Mouse (Mus musculus): ENCODE results near the gene Nprl2. TPM values are rescaled to one million over a fixed set of nuclear protein-coding genes. Genes with fewer than 3 reads are reported as not detected.
A peak's percentile ranks its signal among the peaks of the same experiment; 100 is the strongest.

Nprl2 gene
- polyA plus RNA-seq, 2 experiments = 37.6 to 52.7 TPM

GRCm38 (mm10) chr9:107512326-107512725, 29.7 kb upstream of the Nprl2 start:
- DNase-seq (ENCODE audit: low spot score) (no peak), ATAC-seq (ENCODE audit: low FRiP score, low read depth) (no peak)
- Histone ChIP-seq H3K27ac (replicated peaks; ENCODE audit: low read depth, low read length) (no peak overlapping the region), H3K4me1 (ENCODE audit: control insufficient read depth, insufficient read depth, low read length) (peaks cover 11% of the 10 kb centered on the region; the same call in 1 of the 2 replicates), H3K4me3 (replicated peaks; ENCODE audit: low read length) (no peak overlapping the region), H3K9me3 (ENCODE audit: control insufficient read depth, low read length) (no peaks in the 10 kb centered on the region), H3K9ac (ENCODE audit: low read depth, low read length, severe bottlenecking) (no peak overlapping the region), H3K4me2 (replicated peaks; ENCODE audit: low read depth, low read length, severe bottlenecking) (no peak overlapping the region), H3K27me3 (ENCODE audit: control insufficient read depth, insufficient read depth, low read length) (no peaks in the 10 kb centered on the region), H3K36me3 (ENCODE audit: control insufficient read depth, insufficient read depth, low read length) (no peaks in the 10 kb centered on the region)
- WGBS = 82% methylated on average over 16 of the region's 16 CpGs
- no peak for TF ChIP-seq POLR2A (IDR thresholded peaks at IDR 0.05; ENCODE audit: borderline replicate concordance, extremely low read depth, insufficient read depth, insufficient read length)

- no peak overlapping the region for H3K4me2 ChIP-seq (replicated peaks; ENCODE audit: low read depth, low read length, severe bottlenecking)
- no peaks in the 10 kb centered on the region for H3K36me3 ChIP-seq (ENCODE audit: control insufficient read depth, insufficient read depth, low read length)
- no peaks in the 10 kb centered on the region for H3K27me3 ChIP-seq (ENCODE audit: control insufficient read depth, insufficient read depth, low read length)
- H3K9me3 ChIP-seq (ENCODE audit: control insufficient read depth, low read length) = no peaks in the 10 kb centered on the region
- peak; percentile 74 for DNase-seq (ENCODE audit: low spot score)
- no peak overlapping the region for H3K4me3 ChIP-seq (replicated peaks; ENCODE audit: low read length)
- TF ChIP-seq POLR2A (IDR thresholded peaks at IDR 0.05; ENCODE audit: borderline replicate concordance, extremely low read depth, insufficient read depth, insufficient read length) = no peak
- ATAC-seq (ENCODE audit: low FRiP score, low read depth) = peak; percentile 47
- WGBS = 24% methylated on average over 14 of the region's 14 CpGs
- 0 out of 2 replicates have a peak, but pooled peaks cover 1% of the 10 kb centered on the region for H3K4me1 ChIP-seq (ENCODE audit: control insufficient read depth, insufficient read depth, low read length)
- H3K27ac ChIP-seq (replicated peaks; ENCODE audit: low read depth, low read length) = no peak overlapping the region
- H3K9ac ChIP-seq (ENCODE audit: low read depth, low read length, severe bottlenecking) = no peak overlapping the region
Observed at GRCm38 (mm10) chr9:107514303-107514955, 27.6 kb upstream of the Nprl2 start.

DNA sequence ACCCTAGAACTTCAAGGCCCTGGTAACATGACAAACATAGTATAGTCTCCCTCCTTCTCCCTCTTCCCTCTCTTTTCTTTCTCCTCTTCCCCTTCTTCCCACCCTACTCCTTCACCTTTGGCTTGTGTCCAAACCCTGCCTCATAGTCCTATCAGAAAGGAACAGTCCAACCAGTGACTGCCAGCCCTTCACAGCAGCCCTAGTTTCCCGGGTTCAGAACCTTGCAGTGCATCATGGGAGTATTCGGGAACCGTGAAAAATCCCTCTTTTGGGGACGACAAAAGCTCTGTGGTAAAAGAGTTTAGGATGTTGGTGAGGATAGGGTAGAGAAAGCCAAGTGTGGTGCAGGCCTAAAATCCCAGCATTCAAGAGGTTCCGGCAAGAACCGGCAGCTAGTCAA, 21.7 kb upstream of the Nprl2 start:
- no peaks in the 10 kb centered on the region for H3K9me3 ChIP-seq (ENCODE audit: control insufficient read depth, low read length)
- H3K4me3 ChIP-seq (replicated peaks; ENCODE audit: low read length) = no peak overlapping the region
- no peak overlapping the region for H3K4me2 ChIP-seq (replicated peaks; ENCODE audit: low read depth, low read length, severe bottlenecking)
- 54% methylated on average over 6 of the region's 6 CpGs for WGBS
- no peak overlapping the region for H3K9ac ChIP-seq (ENCODE audit: low read depth, low read length, severe bottlenecking)
- H3K27ac ChIP-seq (replicated peaks; ENCODE audit: low read depth, low read length) = no peak overlapping the region
- H3K4me1 ChIP-seq (ENCODE audit: control insufficient read depth, insufficient read depth, low read length) = no peaks in the 10 kb centered on the region
- TF ChIP-seq POLR2A (IDR thresholded peaks at IDR 0.05; ENCODE audit: borderline replicate concordance, extremely low read depth, insufficient read depth, insufficient read length) = no peak
- ATAC-seq (ENCODE audit: low FRiP score, low read depth) (no peak), DNase-seq (ENCODE audit: low spot score) (no peak)
- peaks cover under 1% of the 10 kb centered on the region; the same call in 1 of the 2 replicates for H3K27me3 ChIP-seq (ENCODE audit: control insufficient read depth, insufficient read depth, low read length)
- no peaks in the 10 kb centered on the region for H3K36me3 ChIP-seq (ENCODE audit: control insufficient read depth, insufficient read depth, low read length)

DNA sequence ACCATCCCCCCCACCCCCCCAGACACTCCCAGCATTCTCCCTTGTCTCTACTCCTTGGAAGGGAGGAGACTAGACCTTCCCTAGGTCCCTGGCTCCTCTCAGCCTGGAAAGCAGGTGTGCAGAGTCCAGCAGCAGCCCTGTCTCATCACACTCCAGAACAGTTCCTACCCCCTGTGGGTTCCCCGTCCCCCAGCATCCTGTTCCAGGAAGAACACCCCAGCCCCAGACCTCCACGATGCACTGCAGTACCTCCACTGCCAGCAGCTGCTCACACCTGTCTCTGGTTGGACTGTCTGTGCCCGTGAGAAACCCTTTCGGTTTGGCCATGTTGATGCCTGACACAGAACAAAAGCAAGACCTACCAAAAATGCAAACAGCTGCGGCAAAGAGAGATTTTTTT, 20.8 kb upstream of the Nprl2 start:
- peak; percentile 28; the same call in 1 of the 2 replicates for ATAC-seq (ENCODE audit: low FRiP score, low read depth)
- H3K9ac ChIP-seq (ENCODE audit: low read depth, low read length, severe bottlenecking) = no peak overlapping the region
- peaks cover 9% of the 10 kb centered on the region for H3K27me3 ChIP-seq (ENCODE audit: control insufficient read depth, insufficient read depth, low read length)
- H3K4me3 ChIP-seq (replicated peaks; ENCODE audit: low read length) = no peak overlapping the region
- DNase-seq (ENCODE audit: low spot score) = no peak
- H3K4me1 ChIP-seq (ENCODE audit: control insufficient read depth, insufficient read depth, low read length) = no peaks in the 10 kb centered on the region
- 38% methylated on average over 5 of the region's 5 CpGs for WGBS
- TF ChIP-seq POLR2A (IDR thresholded peaks at IDR 0.05; ENCODE audit: borderline replicate concordance, extremely low read depth, insufficient read depth, insufficient read length) = no peak
- no peak overlapping the region for H3K27ac ChIP-seq (replicated peaks; ENCODE audit: low read depth, low read length)
- H3K9me3 ChIP-seq (ENCODE audit: control insufficient read depth, low read length) = no peaks in the 10 kb centered on the region
- no peak overlapping the region for H3K4me2 ChIP-seq (replicated peaks; ENCODE audit: low read depth, low read length, severe bottlenecking)
- no peaks in the 10 kb centered on the region for H3K36me3 ChIP-seq (ENCODE audit: control insufficient read depth, insufficient read depth, low read length)

DNA sequence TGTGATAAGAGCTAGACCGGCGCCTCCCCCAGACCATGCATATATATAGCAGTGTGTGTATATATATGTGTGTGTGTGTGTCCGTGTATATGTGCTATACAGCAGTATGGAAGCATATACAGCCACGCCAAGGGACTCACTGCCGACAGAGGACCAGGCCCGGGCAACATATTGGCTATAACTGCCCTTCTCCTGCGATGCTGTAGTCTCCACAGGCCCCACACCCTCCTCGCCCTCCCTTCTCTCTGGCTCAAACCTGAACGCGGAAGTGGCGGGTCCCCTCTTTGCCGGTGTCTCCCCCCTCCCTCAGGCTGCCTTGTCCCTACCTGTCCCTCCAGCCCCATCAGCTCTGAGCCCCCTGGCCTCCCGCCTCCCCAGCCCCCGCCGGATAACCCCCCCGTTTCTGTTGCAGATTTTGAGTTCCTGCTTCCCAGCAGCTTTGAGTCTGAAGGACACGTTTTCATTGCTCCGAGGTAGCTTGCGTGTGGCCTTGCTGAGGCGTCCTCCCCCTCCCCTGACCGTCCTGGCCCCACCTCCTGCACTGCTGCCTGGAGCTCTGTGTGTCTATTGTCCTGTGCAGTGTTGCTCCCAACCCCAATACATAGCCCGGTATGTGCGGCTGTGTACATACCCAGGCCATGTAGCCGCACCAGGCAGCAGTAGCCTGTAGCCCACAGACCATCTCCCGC, 20.2 kb upstream of the Nprl2 start:
- H3K4me1 ChIP-seq (ENCODE audit: control insufficient read depth, insufficient read depth, low read length) = no peaks in the 10 kb centered on the region
- H3K9ac ChIP-seq (ENCODE audit: low read depth, low read length, severe bottlenecking) = 0 out of 2 replicates have a peak overlapping the region, but pooled peaks have one; percentile 38
- peaks cover 16% of the 10 kb centered on the region for H3K27me3 ChIP-seq (ENCODE audit: control insufficient read depth, insufficient read depth, low read length)
- ATAC-seq (ENCODE audit: low FRiP score, low read depth) (peak; percentile 35), DNase-seq (ENCODE audit: low spot score) (no peak)
- H3K4me2 ChIP-seq (replicated peaks; ENCODE audit: low read depth, low read length, severe bottlenecking) = peak overlapping the region; percentile 32
- no peak overlapping the region for H3K27ac ChIP-seq (replicated peaks; ENCODE audit: low read depth, low read length)
- 29% methylated on average over 20 of the region's 25 CpGs for WGBS
- no peak for TF ChIP-seq POLR2A (IDR thresholded peaks at IDR 0.05; ENCODE audit: borderline replicate concordance, extremely low read depth, insufficient read depth, insufficient read length)
- no peaks in the 10 kb centered on the region for H3K36me3 ChIP-seq (ENCODE audit: control insufficient read depth, insufficient read depth, low read length)
- H3K9me3 ChIP-seq (ENCODE audit: control insufficient read depth, low read length) = no peaks in the 10 kb centered on the region
- H3K4me3 ChIP-seq (replicated peaks; ENCODE audit: low read length) = no peak overlapping the region
